Mouse (Mus musculus): ENCODE measurements around the gene Mrpl53. TPM values are rescaled to one million over a fixed set of nuclear protein-coding genes. Genes with fewer than 3 reads are reported as not detected.
A peak's percentile ranks its signal among the peaks of the same experiment; 100 is the strongest.

Mrpl53 gene
- polyA plus RNA-seq (2014; fragmentation: Nextera tagmentation; extraction: Ambion mirVana), result 179 and 180 TPM in 2 replicates

DNA sequence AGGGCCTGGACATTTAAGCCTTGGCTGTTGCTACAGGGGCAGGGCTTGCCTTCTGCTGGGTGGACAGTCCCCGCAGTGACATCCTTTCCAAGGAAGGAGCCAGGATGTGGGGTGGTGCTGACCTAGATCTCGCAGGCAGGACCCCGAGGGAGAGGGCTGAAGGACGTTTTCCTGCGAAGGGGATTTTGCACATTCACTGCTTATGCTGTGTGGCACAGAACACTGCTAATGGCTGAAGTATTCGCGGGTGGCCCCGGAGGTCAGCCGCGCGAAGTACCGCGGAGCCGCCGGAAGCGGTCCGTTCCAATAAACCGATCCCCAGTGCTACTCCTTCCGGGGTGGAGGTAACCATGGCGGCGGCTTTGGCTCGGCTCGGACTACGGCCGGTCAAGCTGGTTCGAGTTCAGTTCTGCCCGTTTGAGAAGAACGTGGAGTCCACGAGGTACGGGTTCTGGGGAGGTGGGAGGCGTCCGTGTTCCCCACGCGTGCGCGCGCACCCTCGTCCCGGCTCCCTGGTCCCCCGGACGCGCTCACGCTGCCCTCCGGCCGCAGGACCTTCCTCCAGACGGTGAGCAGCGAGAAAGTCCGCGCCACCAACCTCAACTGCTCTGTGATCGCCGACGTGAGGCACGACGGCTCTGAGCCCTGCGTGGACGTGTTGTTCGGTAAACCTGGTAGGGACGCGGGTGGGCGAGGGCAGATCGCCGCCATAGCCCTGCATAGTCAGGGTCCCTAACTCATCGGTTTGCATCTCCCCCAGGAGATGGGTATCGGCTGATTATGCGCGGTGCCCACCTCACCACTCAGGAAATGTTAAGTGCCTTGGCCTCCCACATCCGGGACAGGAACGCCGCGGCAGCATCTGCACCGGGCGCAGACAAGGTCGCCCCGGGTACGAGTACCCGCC is at the start of gene Mrpl53:
TSS of gene Mrpl53 (plus strand) at position 279 of the 907 bp plus-strand sequence.
- ATAC-seq (ENCODE audit: insufficient number of reproducible peaks, insufficient read depth, low FRiP score, low read depth), result peak; percentile 71
- Histone ChIP-seq H3K4me3 (ENCODE audit: control insufficient read depth in 1 of 2, insufficient read depth in 1 of 2, low read depth in 1 of 2, low read length in 2 of 2) (peak within 1 kb of the TSS; percentile 63 to 73), H3K27ac (replicated peaks in 1 of 2; ENCODE audit: control insufficient read depth in 1 of 2, insufficient read depth in 1 of 2, low read depth in 2 of 2, low read length in 2 of 2) (peak within 1 kb of the TSS; percentile 65 to 85), H3K27me3 (ENCODE audit: control insufficient read depth, insufficient read depth, low read length) (no peaks in the 10 kb centered on the region), H3K4me1 (ENCODE audit: control insufficient read depth in 2 of 2, insufficient read depth in 2 of 2, low read length in 2 of 2) (peaks cover 8 to 24% of the 10 kb centered on the region in 2 experiments), H3K9me3 (ENCODE audit: control insufficient read depth, low read length) (no peaks in the 10 kb centered on the region), H3K9ac (ENCODE audit: low read length) (peak within 1 kb of the TSS; percentile 81), H3K4me2 (ENCODE audit: low read length) (peak within 1 kb of the TSS; percentile 80), H3K36me3 (ENCODE audit: control insufficient read depth, insufficient read depth, low read length) (peaks cover 26% of the 10 kb centered on the region)
- under 1% methylated on average over 76 of the region's 76 CpGs for WGBS

DNA sequence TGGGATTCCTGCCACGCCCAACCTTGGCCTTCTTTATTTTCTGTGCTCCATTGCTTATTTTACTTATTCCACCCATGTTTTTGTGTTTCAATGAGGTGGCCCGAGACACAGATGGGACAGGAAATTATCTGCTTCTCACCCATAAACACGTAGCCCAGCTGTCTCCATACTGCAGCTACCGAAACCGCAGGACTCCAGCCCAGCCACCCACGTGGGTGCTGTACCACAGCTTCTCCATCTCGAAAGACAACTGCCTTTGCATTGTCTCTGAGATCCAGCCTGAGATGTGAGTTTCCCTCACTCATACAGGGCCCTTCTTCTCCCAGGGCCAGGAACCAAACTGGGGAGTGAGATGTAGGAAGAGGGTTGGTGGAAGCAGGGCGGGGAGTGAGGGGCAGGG is 42.8 kb upstream of the Mrpl53 start:
- Histone ChIP-seq H3K27me3 (ENCODE audit: control insufficient read depth, insufficient read depth, low read length) (peaks cover 99% of the 10 kb centered on the region), H3K9me3 (ENCODE audit: control insufficient read depth, low read length) (no peaks in the 10 kb centered on the region), H3K4me2 (ENCODE audit: low read length) (no peak overlapping the region), H3K27ac (replicated peaks in 1 of 2; ENCODE audit: control insufficient read depth in 1 of 2, insufficient read depth in 1 of 2, low read depth in 2 of 2, low read length in 2 of 2) (no peak overlapping the region), H3K4me3 (ENCODE audit: control insufficient read depth in 1 of 2, insufficient read depth in 1 of 2, low read depth in 1 of 2, low read length in 2 of 2) (no peak overlapping the region), H3K36me3 (ENCODE audit: control insufficient read depth, insufficient read depth, low read length) (no peaks in the 10 kb centered on the region), H3K4me1 (ENCODE audit: control insufficient read depth in 2 of 2, insufficient read depth in 2 of 2, low read length in 2 of 2) (peaks cover 0 to 12% of the 10 kb centered on the region in 2 experiments; a peak in 3 of 4 replicates), H3K9ac (ENCODE audit: low read length) (no peak overlapping the region)
- no peak for ATAC-seq (ENCODE audit: insufficient number of reproducible peaks, insufficient read depth, low FRiP score, low read depth)
- WGBS, result 41% methylated on average over 8 of the region's 8 CpGs

DNA sequence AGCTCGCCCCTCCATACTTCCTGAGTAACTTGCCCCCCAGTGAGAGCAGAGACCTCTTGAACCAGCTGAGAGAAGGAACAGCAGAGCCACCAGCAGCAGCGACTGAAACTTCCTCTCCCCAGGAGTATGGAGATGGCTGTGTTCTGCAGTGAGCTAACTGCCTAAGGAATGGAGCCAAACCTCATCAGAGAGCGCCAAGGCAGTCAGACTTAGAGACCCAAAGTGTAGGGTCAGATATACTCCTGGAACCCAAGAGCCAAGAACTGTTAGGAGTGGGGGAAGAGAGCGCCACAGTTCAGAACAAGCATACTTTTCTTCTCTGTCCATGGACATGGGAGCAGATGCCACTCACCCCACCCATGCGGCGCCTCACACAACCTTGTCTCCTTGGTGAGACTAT is 42.4 kb upstream of the Mrpl53 start:
- no peak overlapping the region for H3K4me3 ChIP-seq (ENCODE audit: control insufficient read depth in 1 of 2, insufficient read depth in 1 of 2, low read depth in 1 of 2, low read length in 2 of 2)
- H3K9me3 ChIP-seq (ENCODE audit: control insufficient read depth, low read length), result no peaks in the 10 kb centered on the region
- H3K9ac ChIP-seq (ENCODE audit: low read length), result no peak overlapping the region
- H3K4me2 ChIP-seq (ENCODE audit: low read length), result no peak overlapping the region
- no peak overlapping the region for H3K27ac ChIP-seq (replicated peaks in 1 of 2; ENCODE audit: control insufficient read depth in 1 of 2, insufficient read depth in 1 of 2, low read depth in 2 of 2, low read length in 2 of 2)
- H3K36me3 ChIP-seq (ENCODE audit: control insufficient read depth, insufficient read depth, low read length), result no peaks in the 10 kb centered on the region
- ATAC-seq (ENCODE audit: insufficient number of reproducible peaks, insufficient read depth, low FRiP score, low read depth), result no peak
- H3K4me1 ChIP-seq (ENCODE audit: control insufficient read depth in 2 of 2, insufficient read depth in 2 of 2, low read length in 2 of 2), result peaks cover 0 to 16% of the 10 kb centered on the region in 2 experiments; a peak in 3 of 4 replicates
- H3K27me3 ChIP-seq (ENCODE audit: control insufficient read depth, insufficient read depth, low read length), result peaks cover 100% of the 10 kb centered on the region
- 27% methylated on average over 6 of the region's 6 CpGs for WGBS

DNA sequence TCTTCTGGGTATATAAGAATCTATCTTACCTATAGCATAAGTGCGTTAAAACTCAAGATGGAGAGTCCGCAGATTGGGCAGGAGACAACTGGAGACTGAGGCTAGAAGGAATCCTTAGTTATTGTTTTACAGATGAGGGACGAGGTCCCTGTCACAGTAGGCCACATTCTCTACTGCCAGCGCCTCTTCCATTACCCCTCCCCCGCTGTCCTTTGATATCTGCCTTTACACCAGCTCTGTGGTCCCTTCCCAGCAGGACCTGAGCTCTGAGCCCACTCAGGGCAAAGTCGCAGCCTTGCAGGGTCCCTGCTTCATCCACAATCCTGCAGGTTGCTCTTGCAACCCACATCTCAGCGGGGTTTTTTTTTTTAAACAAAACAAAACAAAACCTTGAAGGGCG is 40.6 kb upstream of the Mrpl53 start:
- Histone ChIP-seq H3K4me3 (ENCODE audit: control insufficient read depth in 1 of 2, insufficient read depth in 1 of 2, low read depth in 1 of 2, low read length in 2 of 2) (peak overlapping the region in 1 of 2 experiments; percentile 25; a peak in 1 of 4 replicates), H3K4me2 (ENCODE audit: low read length) (peak overlapping the region; percentile 55), H3K9me3 (ENCODE audit: control insufficient read depth, low read length) (no peaks in the 10 kb centered on the region), H3K27me3 (ENCODE audit: control insufficient read depth, insufficient read depth, low read length) (peaks cover 99% of the 10 kb centered on the region), H3K36me3 (ENCODE audit: control insufficient read depth, insufficient read depth, low read length) (no peaks in the 10 kb centered on the region), H3K9ac (ENCODE audit: low read length) (no peak overlapping the region), H3K4me1 (ENCODE audit: control insufficient read depth in 2 of 2, insufficient read depth in 2 of 2, low read length in 2 of 2) (peaks cover 0 to 16% of the 10 kb centered on the region in 2 experiments; a peak in 3 of 4 replicates), H3K27ac (replicated peaks in 1 of 2; ENCODE audit: control insufficient read depth in 1 of 2, insufficient read depth in 1 of 2, low read depth in 2 of 2, low read length in 2 of 2) (no peak overlapping the region)
- 5% methylated on average over 8 of the region's 8 CpGs for WGBS
- ATAC-seq (ENCODE audit: insufficient number of reproducible peaks, insufficient read depth, low FRiP score, low read depth), result no peak

DNA sequence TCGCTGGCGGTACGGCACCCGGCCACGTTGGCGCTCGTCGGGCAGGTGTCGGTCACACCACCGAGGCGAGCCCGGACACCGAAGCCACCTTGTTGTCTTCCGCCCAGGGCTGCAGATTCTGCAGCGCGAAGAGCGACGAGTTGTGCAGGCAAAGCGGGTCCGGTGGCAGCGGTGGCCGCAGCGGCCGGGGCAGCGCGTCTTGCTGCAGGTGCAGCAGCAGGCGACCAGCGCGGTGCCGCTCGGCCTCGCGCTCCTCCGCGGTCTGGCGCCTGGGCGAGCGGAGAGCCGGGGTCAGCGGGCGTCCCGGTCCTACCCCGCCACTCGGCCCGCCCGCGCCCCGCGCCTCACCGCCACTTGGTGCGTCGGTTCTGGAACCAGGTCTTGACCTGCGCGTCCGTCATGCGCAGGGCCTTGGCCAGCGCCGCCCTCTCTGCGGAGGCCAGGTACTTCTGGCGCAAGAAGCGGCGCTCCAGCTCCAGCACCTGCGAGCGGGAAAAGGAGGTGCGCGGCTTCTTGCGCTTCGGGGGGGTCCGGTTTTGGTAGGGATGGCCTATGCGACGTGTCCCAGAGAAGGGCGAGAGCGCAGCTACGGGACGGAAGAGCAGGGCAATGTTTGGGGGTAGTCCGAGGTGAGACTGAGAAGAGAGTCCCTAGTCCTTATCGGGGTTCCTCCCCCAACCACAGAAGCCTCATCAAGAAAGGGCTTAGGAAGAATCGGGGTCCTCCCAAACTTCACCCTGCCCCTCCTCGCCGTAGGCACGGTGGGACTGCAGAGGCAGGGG is 39.9 kb upstream of the Mrpl53 start:
- H3K4me3 ChIP-seq (ENCODE audit: control insufficient read depth in 1 of 2, insufficient read depth in 1 of 2, low read depth in 1 of 2, low read length in 2 of 2), result peak overlapping the region; percentile 19 to 25
- peak overlapping the region; percentile 55 for H3K4me2 ChIP-seq (ENCODE audit: low read length)
- no peak overlapping the region for H3K27ac ChIP-seq (replicated peaks in 1 of 2; ENCODE audit: control insufficient read depth in 1 of 2, insufficient read depth in 1 of 2, low read depth in 2 of 2, low read length in 2 of 2)
- H3K27me3 ChIP-seq (ENCODE audit: control insufficient read depth, insufficient read depth, low read length), result peaks cover 98% of the 10 kb centered on the region
- 0 out of 2 replicates have a peak overlapping the region, but pooled peaks have one; percentile 3 for H3K9ac ChIP-seq (ENCODE audit: low read length)
- WGBS, result under 1% methylated on average over 79 of the region's 81 CpGs
- H3K4me1 ChIP-seq (ENCODE audit: control insufficient read depth in 2 of 2, insufficient read depth in 2 of 2, low read length in 2 of 2), result peaks cover 0 to 16% of the 10 kb centered on the region in 2 experiments; a peak in 3 of 4 replicates
- ATAC-seq (ENCODE audit: insufficient number of reproducible peaks, insufficient read depth, low FRiP score, low read depth), result no peak
- H3K36me3 ChIP-seq (ENCODE audit: control insufficient read depth, insufficient read depth, low read length), result no peaks in the 10 kb centered on the region
- H3K9me3 ChIP-seq (ENCODE audit: control insufficient read depth, low read length), result no peaks in the 10 kb centered on the region

DNA sequence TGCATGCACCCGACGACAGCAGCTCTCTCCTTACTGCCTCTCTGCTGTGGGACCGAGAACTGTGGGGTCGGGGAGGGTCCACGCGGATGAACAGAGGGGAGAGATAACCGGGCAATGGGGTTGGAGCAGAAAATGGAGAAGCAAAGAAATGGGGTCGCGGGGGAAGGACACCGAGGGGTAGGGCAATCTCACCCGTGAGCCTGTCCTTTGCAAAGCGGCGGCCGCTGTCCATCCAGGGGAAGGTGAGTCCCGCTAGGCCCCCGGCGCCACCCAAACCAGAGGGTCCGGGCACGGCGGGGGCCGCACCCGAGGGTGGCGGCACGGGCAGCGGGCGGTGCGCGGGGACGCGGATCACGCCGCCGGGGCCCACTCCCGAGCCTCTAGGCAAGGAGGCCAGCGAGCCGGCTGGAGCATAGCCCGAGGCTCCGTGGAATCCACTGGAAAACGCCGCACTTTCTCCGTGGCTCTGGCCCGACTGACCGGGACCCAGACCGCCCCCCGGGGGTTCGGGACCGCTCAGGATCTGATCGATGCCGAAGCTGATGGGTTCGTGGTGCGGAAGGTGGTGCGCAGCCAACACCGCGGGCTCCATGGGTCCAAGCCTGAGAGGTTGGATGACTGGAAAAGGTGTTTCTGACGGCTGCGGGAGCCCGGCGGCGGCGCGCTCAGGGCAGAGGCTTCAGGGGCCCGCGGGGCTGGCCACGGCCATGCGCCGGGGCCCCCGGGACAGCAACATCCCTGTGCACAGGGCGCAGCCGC is 39.2 kb upstream of the Mrpl53 start:
- Histone ChIP-seq H3K4me3 (ENCODE audit: control insufficient read depth in 1 of 2, insufficient read depth in 1 of 2, low read depth in 1 of 2, low read length in 2 of 2) (peak overlapping the region in 1 of 2 experiments; percentile 25; a peak in 2 of 4 replicates), H3K27ac (replicated peaks in 1 of 2; ENCODE audit: control insufficient read depth in 1 of 2, insufficient read depth in 1 of 2, low read depth in 2 of 2, low read length in 2 of 2) (no peak overlapping the region), H3K27me3 (ENCODE audit: control insufficient read depth, insufficient read depth, low read length) (peaks cover 98% of the 10 kb centered on the region), H3K9me3 (ENCODE audit: control insufficient read depth, low read length) (no peaks in the 10 kb centered on the region), H3K36me3 (ENCODE audit: control insufficient read depth, insufficient read depth, low read length) (no peaks in the 10 kb centered on the region), H3K9ac (ENCODE audit: low read length) (no peak overlapping the region), H3K4me1 (ENCODE audit: control insufficient read depth in 2 of 2, insufficient read depth in 2 of 2, low read length in 2 of 2) (peaks cover 0 to 16% of the 10 kb centered on the region in 2 experiments; a peak in 3 of 4 replicates), H3K4me2 (ENCODE audit: low read length) (peak overlapping the region; percentile 40)
- ATAC-seq (ENCODE audit: insufficient number of reproducible peaks, insufficient read depth, low FRiP score, low read depth), result no peak
- under 1% methylated on average over 65 of the region's 69 CpGs for WGBS

DNA sequence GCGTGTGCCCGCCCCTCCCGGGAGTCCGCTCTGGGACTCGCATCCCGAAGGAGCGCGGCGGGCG is 38.8 kb upstream of the Mrpl53 start, which contains the start of gene Tlx2:
TSS of gene Tlx2 (minus strand) at position 47 of the 64 bp plus-strand sequence.
- H3K4me3 ChIP-seq (ENCODE audit: control insufficient read depth in 1 of 2, insufficient read depth in 1 of 2, low read depth in 1 of 2, low read length in 2 of 2), result peak within 1 kb of the TSS in 1 of 2 experiments; percentile 25; a peak in 2 of 4 replicates
- H3K4me2 ChIP-seq (ENCODE audit: low read length), result peak within 1 kb of the TSS; percentile 55
- ATAC-seq (ENCODE audit: insufficient number of reproducible peaks, insufficient read depth, low FRiP score, low read depth), result no peak
- 0% methylated on average over 10 of the region's 10 CpGs for WGBS
- H3K9me3 ChIP-seq (ENCODE audit: control insufficient read depth, low read length), result no peaks in the 10 kb centered on the region
- peaks cover 0 to 16% of the 10 kb centered on the region in 2 experiments; a peak in 3 of 4 replicates for H3K4me1 ChIP-seq (ENCODE audit: control insufficient read depth in 2 of 2, insufficient read depth in 2 of 2, low read length in 2 of 2)
- no peak within 1 kb of the TSS for H3K27ac ChIP-seq (replicated peaks in 1 of 2; ENCODE audit: control insufficient read depth in 1 of 2, insufficient read depth in 1 of 2, low read depth in 2 of 2, low read length in 2 of 2)
- H3K27me3 ChIP-seq (ENCODE audit: control insufficient read depth, insufficient read depth, low read length), result peaks cover 98% of the 10 kb centered on the region
- no peak within 1 kb of the TSS for H3K9ac ChIP-seq (ENCODE audit: low read length)
- H3K36me3 ChIP-seq (ENCODE audit: control insufficient read depth, insufficient read depth, low read length), result no peaks in the 10 kb centered on the region
